Mouse (Mus musculus) thymus, adult 2 months (tissue): Measurements from ENCODE around the gene Alcam.

Source experiments
- CTCF ChIP-seq: fragments of 200-500 bp; IDR thresholded peaks from 2 replicates; pipeline ENCODE4 v1.5.1; 2012; ENCODE audit warnings: mild to moderate bottlenecking, control low read depth, low read length, moderate library complexity, borderline replicate concordance; ENCODE audit not compliant: control insufficient read depth, poor library complexity, insufficient read depth; ENCODE audit errors: extremely low read depth
- POLR2A ChIP-seq: fragments of 200-500 bp; IDR thresholded peaks from 2 replicates; pipeline ENCODE4 v1.6.1; 2012; ENCODE audit warnings: mild to moderate bottlenecking, low read length, control low read depth, moderate library complexity; ENCODE audit not compliant: control insufficient read depth, poor library complexity, insufficient read depth; ENCODE audit errors: extremely low read depth

DNA sequence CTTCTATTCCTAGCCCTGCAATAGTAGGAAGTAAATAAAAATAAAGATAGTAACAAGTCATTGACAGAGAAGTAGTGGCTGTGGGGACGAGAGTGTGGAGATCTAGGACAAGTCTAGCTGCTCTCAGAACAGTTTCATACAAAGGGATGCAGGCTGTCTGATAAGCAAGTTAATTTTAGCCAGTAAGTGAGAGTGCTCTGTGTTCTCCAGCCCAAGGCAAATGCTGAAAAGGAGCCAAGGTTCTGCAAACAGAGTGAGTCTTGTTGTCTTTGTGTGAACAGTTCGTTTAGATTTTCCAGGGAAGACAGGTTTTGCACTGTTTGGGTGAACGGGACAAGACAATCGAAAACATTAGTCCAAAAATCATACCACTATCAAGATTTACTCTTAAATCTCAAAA lies 25.4 kb downstream of the Alcam start:
- TF ChIP-seq POLR2A: no peak
- no peak for TF ChIP-seq CTCF
